In the genomic region with DNA sequence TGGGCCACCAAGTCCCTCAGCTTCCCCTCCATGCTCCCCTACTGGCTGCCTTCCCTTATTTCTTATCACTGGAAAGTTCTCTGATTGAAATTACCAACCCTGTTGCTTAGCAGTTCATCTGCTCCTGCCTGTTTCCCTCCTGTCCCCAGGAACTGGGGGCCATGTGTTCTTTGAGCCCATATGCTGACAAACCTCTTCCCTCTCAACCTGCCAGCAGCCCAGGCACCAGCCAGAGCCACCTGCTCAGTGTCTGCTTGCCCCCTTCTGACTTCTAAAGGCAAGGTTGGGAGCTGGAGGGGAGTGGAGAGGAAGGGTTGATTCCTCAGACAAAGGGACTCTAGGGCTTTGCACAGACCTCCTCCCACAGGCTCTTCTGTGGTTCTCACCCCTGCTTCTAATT, we compare ENCODE assay signal across 28 mouse cellular contexts. TPM values are rescaled to one million over a fixed set of nuclear protein-coding genes. Genes with fewer than 3 reads are reported as not detected.
DNase-seq lines count a peak whose midpoint lies in the region; ATAC-seq and TF ChIP-seq lines count a peak whose summit lies in the region.
"Had no signal": no experiment of that assay in that cellular context is flagged by ENCODE, and none has a peak within 500 bp of the region (broad histone marks: within the 10 kb centered on the region; RNA-seq: fewer than 3 reads in every experiment).

No protein-coding gene starts in this region.

- ATAC-seq in cerebellum, adult (ENCODE audit: insufficient number of reproducible peaks, low FRiP score, low TSS enrichment): 0 out of 2 replicates have a peak, but pooled peaks have one; percentile 38
- ATAC-seq: inflammation-experienced regulatory T-cells, adult 6 months; liver, postnatal 0 days had no signal

- no peak overlapping the region for H3K4me3 ChIP-seq in heart, embryonic 10.5 days
- H3K4me3 ChIP-seq in layer of hippocampus, adult 2 months: no peak overlapping the region
- no peak overlapping the region for H3K4me3 ChIP-seq in midbrain, embryonic 10.5 days
- H3K4me3 ChIP-seq: embryonic facial prominence, embryonic 15.5 days; heart, embryonic 12.5 days; hindbrain, embryonic 12.5 days; limb, embryonic 12.5 days; midbrain, embryonic 12.5 days; neural tube, embryonic 12.5 days had no signal

- no peaks in the 10 kb centered on the region for H3K4me1 ChIP-seq in heart, embryonic 10.5 days
- H3K4me1 ChIP-seq in midbrain, embryonic 10.5 days: no peaks in the 10 kb centered on the region
- H3K4me1 ChIP-seq: embryonic facial prominence, embryonic 15.5 days; heart, embryonic 12.5 days; hindbrain, embryonic 12.5 days; midbrain, embryonic 12.5 days; neural tube, embryonic 12.5 days had no signal

- intact Hi-C loops in heart, postnatal 10 days (cut with DNase I): no loop called here
- intact Hi-C loops in left cerebral cortex, postnatal 36 days (cut with DNase I): no loop called here

- H3K27me3 ChIP-seq in heart, embryonic 10.5 days (ENCODE audit: insufficient read depth, poor library complexity, severe bottlenecking): no peaks in the 10 kb centered on the region; the same call in 1 of the 2 replicates
- no peaks in the 10 kb centered on the region for H3K27me3 ChIP-seq in midbrain, embryonic 10.5 days (ENCODE audit: low read depth, poor library complexity, severe bottlenecking)
- H3K27me3 ChIP-seq: embryonic facial prominence, embryonic 15.5 days; heart, embryonic 12.5 days; hindbrain, embryonic 12.5 days; limb, embryonic 12.5 days; midbrain, embryonic 12.5 days; neural tube, embryonic 12.5 days had no signal

- peak; percentile 47 for TF ChIP-seq CTCF in layer of hippocampus, adult 2 months (conservative IDR thresholded peaks at IDR 0.05)

- H3K9me3 ChIP-seq in heart, embryonic 10.5 days: no peaks in the 10 kb centered on the region
- H3K9me3 ChIP-seq in midbrain, embryonic 10.5 days (replicated peaks): no peaks in the 10 kb centered on the region
- H3K9me3 ChIP-seq: embryonic facial prominence, embryonic 15.5 days; heart, embryonic 12.5 days; hindbrain, embryonic 12.5 days; limb, embryonic 12.5 days; midbrain, embryonic 12.5 days; neural tube, embryonic 12.5 days had no signal

- no peak overlapping the region for H3K27ac ChIP-seq in heart, embryonic 10.5 days
- H3K27ac ChIP-seq in layer of hippocampus, adult 2 months: peak overlapping the region; percentile 89
- H3K27ac ChIP-seq in midbrain, embryonic 10.5 days (replicated peaks): no peak overlapping the region
- H3K27ac ChIP-seq: embryonic facial prominence, embryonic 15.5 days; hindbrain, embryonic 12.5 days; limb, embryonic 12.5 days; midbrain, embryonic 12.5 days; neural tube, embryonic 12.5 days had no signal

- H3K36me3 ChIP-seq in heart, embryonic 10.5 days: no peaks in the 10 kb centered on the region
- no peaks in the 10 kb centered on the region for H3K36me3 ChIP-seq in midbrain, embryonic 10.5 days
- H3K36me3 ChIP-seq: embryonic facial prominence, embryonic 15.5 days; heart, embryonic 12.5 days; hindbrain, embryonic 12.5 days; limb, embryonic 12.5 days; midbrain, embryonic 12.5 days; neural tube, embryonic 12.5 days had no signal

- no peak for DNase-seq in cerebellum, adult 9-10 months
- peak; percentile 50 for DNase-seq in heart, embryonic 10.5 days (ENCODE audit: low spot score)
- DNase-seq in heart, postnatal 10 days: no peak
- DNase-seq in layer of hippocampus, adult 2 months (ENCODE audit: low spot score in 2 of 2): peak; percentile 63 to 67
- peak; percentile 66 to 75 for DNase-seq in layer of hippocampus, postnatal 36 days
- no peak for DNase-seq in left cerebral cortex, postnatal 36 days (ENCODE audit: low spot score in 2 of 2)
- DNase-seq in midbrain, embryonic 10.5 days (ENCODE audit: low spot score): no peak
- DNase-seq: adrenal gland, postnatal 25 days; gastrocnemius, postnatal 10 days; kidney, adult 18-20 months; kidney, postnatal 4 days; liver, postnatal 0 days; lung, postnatal 10 days; thymus, postnatal 14 days had no signal

RNA-seq across cellular contexts. Expression of gene 1700012A03Rik, which starts 4.7 kb away (rescaled TPM):
- polyA plus RNA-seq in heart, embryonic 10.5 days (2016; fragmentation: Nextera tagmentation; extraction: Ambion mirVana): not detected in 2 replicates
- not detected for total RNA-seq in heart, postnatal 10 days (2021)
- not detected for total RNA-seq in layer of hippocampus, adult 2 months (2021)
- not detected for total RNA-seq in layer of hippocampus, postnatal 36 days (2021)
- not detected for total RNA-seq in left cerebral cortex, postnatal 36 days (2021)
- polyA plus RNA-seq in midbrain, embryonic 10.5 days (2016; fragmentation: Nextera tagmentation; extraction: Ambion mirVana): not detected in 2 replicates
- total RNA-seq: adrenal gland, postnatal 25 days; gastrocnemius, postnatal 10 days; granulocyte monocyte progenitor cell, adult 5-6 weeks; heart, postnatal 25 days; left cerebral cortex, adult 8-10 months had no signal
- polyA plus RNA-seq: embryonic facial prominence, embryonic 15.5 days; heart, embryonic 12.5 days; hindbrain, embryonic 12.5 days; inflammation-experienced regulatory T-cells, adult 6 months; kidney, embryonic 16.5 days; limb, embryonic 12.5 days; liver, embryonic 11.5 days; liver, postnatal 0 days; midbrain, embryonic 12.5 days; neural tube, embryonic 12.5 days; stomach, embryonic 14.5 days had no signal

Comparison
In these comparisons a context has a peak if more than half of its experiments do, and no peak if none do; other contexts are left out.
1. DNase-seq: peak in heart, embryonic 10.5 days (single experiment), layer of hippocampus, adult 2 months (2 of 2) and layer of hippocampus, postnatal 36 days (2 of 2); none in cerebellum, adult 9-10 months (single experiment), heart, postnatal 10 days (0 of 2), left cerebral cortex, postnatal 36 days (0 of 2) and midbrain, embryonic 10.5 days (single experiment).